Mouse (Mus musculus) neural tube, embryonic 14.5 days (tissue): ENCODE measurements at regions not wholly inside any gene's neighbourhood (a gene's known extent, or its start where the extent isn't known, plus 50 kb on each side); places are given as distances from the start of the nearest gene placed in this dataset.

ENCODE experiments used
- ATAC-seq: fragments of 200-750 bp; cut with Nextera tagmentation; 2 replicates; pipeline ENCODE4 v1.8.0; 2017; ENCODE audit warnings: low read depth, mild to moderate bottlenecking, moderate TSS enrichment, moderate library complexity
- H3K27ac ChIP-seq: fragments of 300-500 bp; sonication (generic); 2 replicates; pipeline ENCODE4 v1.5.1; 2014; ENCODE audit warnings: low read depth, mild to moderate bottlenecking, control low read depth, low read length, moderate library complexity, mixed read lengths
- H3K27me3 ChIP-seq: fragments of 300-500 bp; sonication (generic); 2 replicates; pipeline ENCODE4 v1.6.1; 2014; ENCODE audit warnings: low read length; ENCODE audit not compliant: control insufficient read depth, insufficient read depth
- H3K36me3 ChIP-seq: fragments of 300-500 bp; sonication (generic); 2 replicates; pipeline ENCODE4 v1.6.1; 2014; ENCODE audit warnings: low read length, mixed read lengths; ENCODE audit not compliant: control insufficient read depth, insufficient read depth
- H3K4me1 ChIP-seq: fragments of 300-500 bp; sonication (generic); 2 replicates; pipeline ENCODE4 v1.6.1; 2014; ENCODE audit warnings: low read length; ENCODE audit not compliant: control insufficient read depth, insufficient read depth
- H3K4me2 ChIP-seq: fragments of 300-500 bp; sonication (generic); 2 replicates; pipeline ENCODE4 v1.6.1; 2014; ENCODE audit warnings: mild to moderate bottlenecking, low read depth, low read length, control low read depth
- H3K4me3 ChIP-seq: fragments of 300-500 bp; sonication (generic); 2 replicates; pipeline ENCODE4 v1.5.1; 2014; ENCODE audit warnings: low read depth, low read length, control low read depth, mixed read lengths
- H3K9ac ChIP-seq: fragments of 300-500 bp; sonication (generic); replicated peaks from 2 replicates; pipeline ENCODE4 v1.6.1; 2014; ENCODE audit warnings: low read depth, mild to moderate bottlenecking, control low read depth, low read length, mixed read lengths
- H3K9me3 ChIP-seq: fragments of 300-500 bp; sonication (generic); 2 replicates; pipeline ENCODE4 v1.6.1; 2016; ENCODE audit warnings: low read length; ENCODE audit not compliant: control insufficient read depth
- WGBS: fragments of 180-500 bp; shearing (Covaris S2); extraction: QIAGEN DNeasy Blood & Tissue Kit; methylation state at CpG from one replicate; pipeline ENCODE4 v1.1.7; 2014; 5-methylcytosine and 5-hydroxymethylcytosine counted together

DNA sequence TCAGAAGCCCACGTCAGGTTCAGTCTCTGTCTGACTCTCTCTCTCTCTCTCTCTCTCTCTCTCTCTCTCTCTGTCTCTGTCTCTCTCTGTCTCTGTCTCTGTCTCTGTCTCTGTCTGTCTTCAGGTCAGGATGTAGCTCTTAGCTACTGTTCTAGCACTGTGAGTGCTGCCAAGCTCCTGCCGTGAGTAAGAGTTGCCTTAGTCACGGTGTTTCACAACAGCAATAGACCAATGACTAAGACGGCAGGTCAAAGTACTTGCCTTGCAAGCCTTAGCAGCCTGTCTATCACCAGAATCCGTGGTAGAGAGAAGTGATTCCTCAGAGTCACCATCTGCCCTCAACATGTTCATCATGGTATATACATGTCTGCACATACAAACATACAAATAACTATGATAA lies 107.1 kb upstream of the Rreb1 start:
- Histone ChIP-seq H3K4me3 (no peak overlapping the region), H3K27ac (no peak overlapping the region), H3K9me3 (no peaks in the 10 kb centered on the region), H3K4me2 (no peak overlapping the region), H3K4me1 (no peaks in the 10 kb centered on the region), H3K9ac (no peak overlapping the region), H3K36me3 (no peaks in the 10 kb centered on the region), H3K27me3 (no peaks in the 10 kb centered on the region)
- no peak for ATAC-seq
- 86% methylated on average over 5 of the region's 5 CpGs for WGBS

- H3K27me3 ChIP-seq, result no peaks in the 10 kb centered on the region
- no peak overlapping the region for H3K4me2 ChIP-seq
- H3K9me3 ChIP-seq, result no peaks in the 10 kb centered on the region
- H3K27ac ChIP-seq, result no peak overlapping the region
- no peak for ATAC-seq
- H3K9ac ChIP-seq, result no peak overlapping the region
- H3K4me3 ChIP-seq, result no peak overlapping the region
- H3K36me3 ChIP-seq, result no peaks in the 10 kb centered on the region
- no peaks in the 10 kb centered on the region for H3K4me1 ChIP-seq
- 75% methylated on average over 12 of the region's 12 CpGs for WGBS
Observed at GRCm38 (mm10) chr13:37674676-37675350, 103.4 kb upstream of the Rreb1 start.

GRCm38 (mm10) chr13:37675718-37676117 lies 102.5 kb upstream of the Rreb1 start:
- no peak overlapping the region for H3K4me2 ChIP-seq
- H3K9ac ChIP-seq, result no peak overlapping the region
- H3K4me1 ChIP-seq, result no peaks in the 10 kb centered on the region
- H3K9me3 ChIP-seq, result no peaks in the 10 kb centered on the region
- WGBS, result 83% methylated on average over 3 of the region's 3 CpGs
- no peaks in the 10 kb centered on the region for H3K36me3 ChIP-seq
- H3K27me3 ChIP-seq, result no peaks in the 10 kb centered on the region
- ATAC-seq, result no peak
- H3K4me3 ChIP-seq, result no peak overlapping the region
- H3K27ac ChIP-seq, result no peak overlapping the region

- H3K9me3 ChIP-seq, result no peaks in the 10 kb centered on the region
- no peaks in the 10 kb centered on the region for H3K36me3 ChIP-seq
- H3K9ac ChIP-seq, result no peak overlapping the region
- H3K27ac ChIP-seq, result no peak overlapping the region
- WGBS, result 87% methylated on average over 6 of the region's 6 CpGs
- H3K4me1 ChIP-seq, result no peaks in the 10 kb centered on the region
- H3K4me3 ChIP-seq, result no peak overlapping the region
- ATAC-seq, result no peak
- H3K4me2 ChIP-seq, result no peak overlapping the region
- H3K27me3 ChIP-seq, result no peaks in the 10 kb centered on the region
Observed at GRCm38 (mm10) chr13:37676912-37677311, 101.3 kb upstream of the Rreb1 start.

GRCm38 (mm10) chr13:37678251-37678650 lies 99.9 kb upstream of the Rreb1 start:
- no peak for ATAC-seq
- Histone ChIP-seq H3K4me2 (no peak overlapping the region), H3K27ac (no peak overlapping the region), H3K4me3 (no peak overlapping the region), H3K36me3 (no peaks in the 10 kb centered on the region), H3K9ac (no peak overlapping the region), H3K27me3 (no peaks in the 10 kb centered on the region), H3K9me3 (no peaks in the 10 kb centered on the region), H3K4me1 (no peaks in the 10 kb centered on the region)
- 88% methylated on average over 12 of the region's 12 CpGs for WGBS

- H3K9me3 ChIP-seq, result no peaks in the 10 kb centered on the region
- 97% methylated on average over 9 of the region's 9 CpGs for WGBS
- H3K4me1 ChIP-seq, result no peaks in the 10 kb centered on the region
- no peaks in the 10 kb centered on the region for H3K27me3 ChIP-seq
- no peak overlapping the region for H3K9ac ChIP-seq
- ATAC-seq, result no peak
- H3K4me2 ChIP-seq, result no peak overlapping the region
- H3K27ac ChIP-seq, result no peak overlapping the region
- no peaks in the 10 kb centered on the region for H3K36me3 ChIP-seq
- no peak overlapping the region for H3K4me3 ChIP-seq
Observed at GRCm38 (mm10) chr13:37678772-37679171, 99.4 kb upstream of the Rreb1 start.

DNA sequence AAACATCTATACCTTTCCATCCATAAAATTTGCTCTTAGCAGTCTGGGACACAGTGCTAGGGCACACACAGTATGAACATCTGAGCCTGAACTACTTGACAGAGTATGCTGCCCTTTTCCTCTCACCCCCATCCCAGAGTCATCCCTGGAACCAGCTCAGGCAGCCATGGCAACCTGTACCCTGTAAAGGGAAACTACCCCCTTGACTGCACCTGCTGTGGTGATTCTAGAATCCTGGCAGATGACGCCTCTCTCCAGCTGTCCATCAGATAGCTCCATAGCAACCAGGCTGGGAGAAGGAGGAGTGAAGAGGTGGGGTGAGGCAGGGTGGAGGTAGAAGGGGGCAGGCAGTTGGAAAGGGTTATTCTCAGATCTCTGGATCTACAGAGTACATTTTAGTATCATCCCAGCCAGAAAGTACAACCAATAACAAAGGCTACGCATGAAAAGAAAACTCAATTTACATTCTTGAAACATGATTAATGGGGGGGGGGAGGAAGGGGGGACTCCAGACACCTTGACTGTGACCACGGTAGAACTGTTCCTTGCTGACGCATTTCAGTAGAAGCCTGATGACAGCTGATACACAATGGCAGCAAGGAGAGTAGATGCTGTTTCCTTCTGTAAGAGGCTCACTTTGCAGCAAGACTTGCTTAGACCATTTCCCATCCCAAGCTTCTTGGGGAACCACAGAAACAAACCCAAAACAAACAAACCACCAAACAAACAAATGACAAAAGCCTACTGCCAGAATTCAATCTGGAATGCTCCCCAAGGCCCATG lies 97.2 kb upstream of the Rreb1 start:
- Histone ChIP-seq H3K9ac (no peak overlapping the region), H3K4me3 (no peak overlapping the region), H3K27ac (no peak overlapping the region), H3K9me3 (no peaks in the 10 kb centered on the region), H3K4me2 (no peak overlapping the region), H3K36me3 (no peaks in the 10 kb centered on the region), H3K27me3 (no peaks in the 10 kb centered on the region), H3K4me1 (no peaks in the 10 kb centered on the region)
- 51% methylated on average over 4 of the region's 4 CpGs for WGBS
- ATAC-seq, result peak; percentile 77; the same call in 1 of the 2 replicates

- Histone ChIP-seq H3K9ac (no peak overlapping the region), H3K4me1 (no peaks in the 10 kb centered on the region), H3K27ac (no peak overlapping the region), H3K4me2 (no peak overlapping the region), H3K27me3 (no peaks in the 10 kb centered on the region), H3K9me3 (no peaks in the 10 kb centered on the region), H3K36me3 (no peaks in the 10 kb centered on the region), H3K4me3 (no peak overlapping the region)
- WGBS, result 83% methylated on average over 6 of the region's 6 CpGs
- ATAC-seq, result no peak
Observed at GRCm38 (mm10) chr13:37683045-37683679, 95.0 kb upstream of the Rreb1 start.

GRCm38 (mm10) chr13:37685617-37686016 lies 92.6 kb upstream of the Rreb1 start:
- Histone ChIP-seq H3K9me3 (no peaks in the 10 kb centered on the region), H3K36me3 (no peaks in the 10 kb centered on the region), H3K4me1 (no peaks in the 10 kb centered on the region), H3K27ac (no peak overlapping the region), H3K9ac (no peak overlapping the region), H3K4me2 (no peak overlapping the region), H3K4me3 (no peak overlapping the region), H3K27me3 (no peaks in the 10 kb centered on the region)
- ATAC-seq, result no peak
- 70% methylated on average over 2 of the region's 2 CpGs for WGBS
